Mouse (Mus musculus) mesoderm, embryonic 11.5 days (tissue): Measurements from ENCODE around the gene Mlst8.
A peak's percentile ranks its signal among the peaks of the same experiment; 100 is the strongest.
"Not testable (repeated sequence)": the region's sequence is repeated elsewhere in the genome, so short reads cannot be mapped to it uniquely, and the experiment has no call there.

ENCODE experiments used
- DNase-seq: peaks from one replicate; pipeline ENCODE4 v3.0.0-alpha.2; 2012; ENCODE audit warnings: low read depth, low spot score

The Mlst8 gene

DNA sequence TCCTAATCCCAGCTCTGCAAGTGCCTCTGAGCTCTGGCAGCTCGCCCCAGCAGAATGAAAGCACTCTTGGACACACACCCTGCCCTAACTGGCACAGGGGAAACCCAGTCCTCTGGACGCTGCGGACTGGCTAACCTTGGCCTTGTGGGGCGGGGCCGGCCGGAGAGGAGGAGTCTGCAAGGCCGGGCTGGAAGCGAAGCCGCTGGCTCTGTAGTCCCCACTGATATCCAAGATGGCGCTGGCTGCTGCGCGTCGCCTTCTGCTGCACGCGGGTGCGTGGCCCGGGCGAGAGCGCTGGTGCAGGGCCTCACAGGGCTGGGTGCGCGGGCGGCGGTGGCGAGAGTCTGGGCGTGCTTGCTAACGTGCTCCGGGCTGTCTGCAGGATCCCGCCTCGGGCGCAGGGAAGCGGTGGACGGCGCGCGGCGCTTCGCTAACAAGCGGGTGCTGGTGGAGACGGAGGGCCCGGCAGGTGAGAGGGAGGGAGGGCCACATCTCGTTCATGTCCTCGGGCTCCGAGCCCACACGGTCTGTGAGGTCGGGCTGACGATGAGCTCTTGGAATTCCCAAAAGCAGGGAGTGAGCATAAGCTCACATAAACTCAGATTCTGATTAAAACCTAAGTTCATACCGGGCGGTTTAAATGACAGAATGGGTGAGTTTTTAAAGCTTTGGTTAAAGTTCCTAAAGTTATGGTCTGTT is 52.3 kb downstream of the Mlst8 start, which contains the start of gene Eci1:
Gene Eci1 (plus strand): TSS at position 171 of the 699 bp plus-strand sequence.
- DNase-seq, result peak; percentile 94

DNA sequence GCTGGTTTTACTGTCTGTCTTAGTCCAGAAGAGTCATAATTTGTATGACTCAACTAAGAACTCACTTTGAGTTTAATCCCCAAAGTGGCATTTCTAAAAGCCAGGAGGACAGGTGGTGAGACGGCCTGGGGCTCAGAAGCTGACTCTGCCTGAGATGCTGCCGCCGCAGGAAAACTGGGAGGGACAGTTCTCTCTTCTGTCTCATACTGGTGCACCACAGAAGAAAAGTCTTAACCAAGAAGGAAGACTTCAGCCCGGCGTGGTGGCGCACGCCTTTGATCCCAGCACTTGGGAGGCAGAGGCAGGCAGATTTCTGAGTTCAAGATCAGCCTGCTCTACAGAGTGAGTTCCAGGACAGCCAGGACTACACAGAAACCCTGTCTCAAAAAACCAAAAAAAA is 53.0 kb downstream of the Mlst8 start:
- no peak for DNase-seq

DNA sequence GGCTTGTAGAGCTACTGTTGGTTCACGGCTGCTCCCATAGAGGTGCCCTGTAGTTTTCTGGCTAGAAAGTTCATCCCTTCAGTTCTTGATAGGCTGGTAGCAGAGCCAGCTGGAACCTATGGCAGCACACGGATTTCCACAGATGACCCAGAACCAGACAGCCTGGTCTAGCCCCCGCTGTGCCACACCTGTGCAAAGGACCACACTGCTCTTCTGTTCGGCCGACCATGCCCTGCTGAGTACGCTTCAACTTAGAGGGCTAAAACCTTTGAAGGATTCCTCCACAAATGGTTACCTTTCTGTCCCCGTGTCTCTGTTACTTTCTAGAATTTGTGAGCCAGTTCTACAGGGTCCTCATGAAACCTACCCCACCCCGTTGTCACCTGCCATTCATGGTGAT is 53.6 kb downstream of the Mlst8 start:
- DNase-seq, result not testable (repeated sequence)

DNA sequence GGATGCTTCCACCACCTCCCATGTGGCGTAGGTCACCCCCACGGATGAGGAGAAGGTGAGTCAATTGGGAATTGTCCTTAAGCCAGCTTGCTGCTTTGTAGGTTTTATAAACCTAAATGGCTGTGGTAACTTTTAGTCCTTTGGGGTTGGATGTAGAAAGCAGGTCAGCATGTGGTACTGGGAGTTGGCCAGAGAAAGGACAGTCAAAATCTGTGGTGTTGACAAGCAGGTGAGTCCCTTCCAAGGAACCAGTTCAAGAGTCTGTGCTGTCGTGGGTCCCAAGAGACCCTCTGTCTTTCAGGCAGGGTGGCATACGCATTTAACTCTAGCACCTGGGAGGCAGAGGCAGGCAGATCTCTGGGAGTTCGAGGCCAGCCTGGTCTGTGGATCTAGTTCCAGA is 54.4 kb downstream of the Mlst8 start:
- DNase-seq, result no peak
